Mouse (Mus musculus): ENCODE data around the gene Tpsb2. TPM values are rescaled to one million over a fixed set of nuclear protein-coding genes. Genes with fewer than 3 reads are reported as not detected.

The Tpsb2 gene
- total and polyA plus RNA-seq, 2 experiments from 2014 or later = 0.21 to 1.8 TPM

- Histone ChIP-seq H3K4me3 (ENCODE audit: low read length) (no peak overlapping the region), H3K9ac (replicated peaks; ENCODE audit: low read length) (no peak overlapping the region), H3K36me3 (ENCODE audit: insufficient read depth, low read length) (0 out of 2 replicates have a peak, but pooled peaks cover 3% of the 10 kb centered on the region), H3K4me2 (ENCODE audit: low read depth, low read length) (no peak overlapping the region), H3K27me3 (ENCODE audit: insufficient read depth, low read length) (no peaks in the 10 kb centered on the region), H3K9me3 (ENCODE audit: low read length) (no peaks in the 10 kb centered on the region), H3K27ac (no peak overlapping the region), H3K4me1 (ENCODE audit: insufficient read depth, low read length) (no peaks in the 10 kb centered on the region)
- ATAC-seq (peak; percentile 48), DNase-seq (ENCODE audit: low spot score) (peak; percentile 58)
- peak; percentile 64 for TF ChIP-seq CTCF (IDR thresholded peaks at IDR 0.05; ENCODE audit: low read depth)
- 44% methylated on average over 9 of the region's 9 CpGs for WGBS
Observed at GRCm38 (mm10) chr17:25374011-25374410, 7.9 kb downstream of the Tpsb2 start.

- no peak overlapping the region for H3K9ac ChIP-seq (replicated peaks; ENCODE audit: low read length)
- H3K27me3 ChIP-seq (ENCODE audit: insufficient read depth, low read length) = no peaks in the 10 kb centered on the region
- WGBS = 80% methylated on average over 4 of the region's 4 CpGs
- no peak overlapping the region for H3K4me3 ChIP-seq (ENCODE audit: low read length)
- no peaks in the 10 kb centered on the region for H3K4me1 ChIP-seq (ENCODE audit: insufficient read depth, low read length)
- no peak overlapping the region for H3K4me2 ChIP-seq (ENCODE audit: low read depth, low read length)
- ATAC-seq (no peak), DNase-seq (ENCODE audit: low spot score) (no peak)
- H3K36me3 ChIP-seq (ENCODE audit: insufficient read depth, low read length) = no peaks in the 10 kb centered on the region; the same call in 1 of the 2 replicates
- H3K27ac ChIP-seq = no peak overlapping the region
- no peak for TF ChIP-seq CTCF (IDR thresholded peaks at IDR 0.05; ENCODE audit: low read depth)
- H3K9me3 ChIP-seq (ENCODE audit: low read length) = no peaks in the 10 kb centered on the region
Observed at GRCm38 (mm10) chr17:25394526-25394925, 28.4 kb downstream of the Tpsb2 start.

GRCm38 (mm10) chr17:25397804-25398519, 31.9 kb downstream of the Tpsb2 start:
- ATAC-seq (peak; percentile 78), DNase-seq (ENCODE audit: low spot score) (peak; percentile 89)
- Histone ChIP-seq H3K36me3 (ENCODE audit: insufficient read depth, low read length) (no peaks in the 10 kb centered on the region; the same call in 1 of the 2 replicates), H3K9me3 (ENCODE audit: low read length) (no peaks in the 10 kb centered on the region), H3K9ac (replicated peaks; ENCODE audit: low read length) (no peak overlapping the region), H3K4me2 (ENCODE audit: low read depth, low read length) (no peak overlapping the region), H3K4me1 (ENCODE audit: insufficient read depth, low read length) (no peaks in the 10 kb centered on the region), H3K27me3 (ENCODE audit: insufficient read depth, low read length) (no peaks in the 10 kb centered on the region), H3K27ac (no peak overlapping the region), H3K4me3 (ENCODE audit: low read length) (no peak overlapping the region)
- TF ChIP-seq CTCF (IDR thresholded peaks at IDR 0.05; ENCODE audit: low read depth) = peak; percentile 99
- 31% methylated on average over 14 of the region's 14 CpGs for WGBS

GRCm38 (mm10) chr17:25398520-25398838, 32.4 kb downstream of the Tpsb2 start:
- Histone ChIP-seq H3K4me2 (ENCODE audit: low read depth, low read length) (no peak overlapping the region), H3K9ac (replicated peaks; ENCODE audit: low read length) (no peak overlapping the region), H3K27ac (no peak overlapping the region), H3K4me3 (ENCODE audit: low read length) (no peak overlapping the region), H3K36me3 (ENCODE audit: insufficient read depth, low read length) (no peaks in the 10 kb centered on the region; the same call in 1 of the 2 replicates), H3K9me3 (ENCODE audit: low read length) (no peaks in the 10 kb centered on the region), H3K4me1 (ENCODE audit: insufficient read depth, low read length) (no peaks in the 10 kb centered on the region), H3K27me3 (ENCODE audit: insufficient read depth, low read length) (no peaks in the 10 kb centered on the region)
- DNase-seq (ENCODE audit: low spot score) (peak; percentile 34), ATAC-seq (0 out of 2 replicates have a peak, but pooled peaks have one; percentile 12)
- no peak for TF ChIP-seq CTCF (IDR thresholded peaks at IDR 0.05; ENCODE audit: low read depth)
- 26% methylated on average over 13 of the region's 13 CpGs for WGBS

- ATAC-seq (no peak), DNase-seq (ENCODE audit: low spot score) (no peak)
- 14% methylated on average over 7 of the region's 7 CpGs for WGBS
- no peaks in the 10 kb centered on the region for H3K36me3 ChIP-seq (ENCODE audit: insufficient read depth, low read length)
- no peaks in the 10 kb centered on the region for H3K9me3 ChIP-seq (ENCODE audit: low read length)
- H3K27ac ChIP-seq = no peak overlapping the region
- H3K27me3 ChIP-seq (ENCODE audit: insufficient read depth, low read length) = no peaks in the 10 kb centered on the region
- H3K4me1 ChIP-seq (ENCODE audit: insufficient read depth, low read length) = peaks cover 12% of the 10 kb centered on the region
- no peak for TF ChIP-seq CTCF (IDR thresholded peaks at IDR 0.05; ENCODE audit: low read depth)
- no peak overlapping the region for H3K4me2 ChIP-seq (ENCODE audit: low read depth, low read length)
- no peak overlapping the region for H3K9ac ChIP-seq (replicated peaks; ENCODE audit: low read length)
- H3K4me3 ChIP-seq (ENCODE audit: low read length) = no peak overlapping the region
Observed at GRCm38 (mm10) chr17:25400443-25400842, 34.3 kb downstream of the Tpsb2 start.

- 40% methylated on average over 4 of the region's 4 CpGs for WGBS
- TF ChIP-seq CTCF (IDR thresholded peaks at IDR 0.05; ENCODE audit: low read depth) = no peak
Observed at GRCm38 (mm10) chr17:25401491-25401890, 35.4 kb downstream of the Tpsb2 start.

GRCm38 (mm10) chr17:25402224-25402623, 36.1 kb downstream of the Tpsb2 start:
- 82% methylated on average over 13 of the region's 13 CpGs for WGBS

More at GRCm38 (mm10) chr17:25401491-25401890, 35.4 kb downstream of the Tpsb2 start:
- ATAC-seq (no peak), DNase-seq (ENCODE audit: low spot score) (peak; percentile 37)
- Histone ChIP-seq H3K4me3 (ENCODE audit: low read length) (no peak overlapping the region), H3K27me3 (ENCODE audit: insufficient read depth, low read length) (no peaks in the 10 kb centered on the region), H3K36me3 (ENCODE audit: insufficient read depth, low read length) (no peaks in the 10 kb centered on the region), H3K4me2 (ENCODE audit: low read depth, low read length) (no peak overlapping the region), H3K9me3 (ENCODE audit: low read length) (no peaks in the 10 kb centered on the region), H3K4me1 (ENCODE audit: insufficient read depth, low read length) (peaks cover 22% of the 10 kb centered on the region), H3K9ac (replicated peaks; ENCODE audit: low read length) (no peak overlapping the region), H3K27ac (no peak overlapping the region)

More at GRCm38 (mm10) chr17:25402224-25402623, 36.1 kb downstream of the Tpsb2 start:
- H3K27ac ChIP-seq = no peak overlapping the region
- H3K36me3 ChIP-seq (ENCODE audit: insufficient read depth, low read length) = no peaks in the 10 kb centered on the region
- no peak overlapping the region for H3K9ac ChIP-seq (replicated peaks; ENCODE audit: low read length)
- H3K9me3 ChIP-seq (ENCODE audit: low read length) = no peaks in the 10 kb centered on the region
- DNase-seq (ENCODE audit: low spot score) = no peak
- no peak overlapping the region for H3K4me3 ChIP-seq (ENCODE audit: low read length)
- no peak for TF ChIP-seq CTCF (IDR thresholded peaks at IDR 0.05; ENCODE audit: low read depth)
- no peaks in the 10 kb centered on the region for H3K27me3 ChIP-seq (ENCODE audit: insufficient read depth, low read length)
- H3K4me2 ChIP-seq (ENCODE audit: low read depth, low read length) = no peak overlapping the region
- ATAC-seq = no peak
- peaks cover 30% of the 10 kb centered on the region for H3K4me1 ChIP-seq (ENCODE audit: insufficient read depth, low read length)
